Mouse (Mus musculus) hindbrain, embryonic 15.5 days (tissue): Measurements from ENCODE around the gene Dcps. TPM values are rescaled to one million over a fixed set of nuclear protein-coding genes. Genes with fewer than 3 reads are reported as not detected.

Experiments
- ATAC-seq: fragments of 200-750 bp; cut with Nextera tagmentation; 2 replicates; pipeline ENCODE4 v1.8.0; 2017; ENCODE audit warnings: low read depth, moderate number of reproducible peaks, moderate TSS enrichment; ENCODE audit not compliant: low FRiP score
- H3K27ac ChIP-seq: fragments of 300-500 bp; sonication (generic); replicated peaks from 2 replicates; pipeline ENCODE4 v1.5.1; 2015; ENCODE audit warnings: mild to moderate bottlenecking, inconsistent platforms
- H3K27me3 ChIP-seq: fragments of 300-500 bp; sonication (generic); 2 replicates; pipeline ENCODE4 v1.6.1; 2015; ENCODE audit warnings: control low read depth, inconsistent platforms
- H3K36me3 ChIP-seq: fragments of 300-500 bp; sonication (generic); 2 replicates; pipeline ENCODE4 v1.6.1; 2015; ENCODE audit warnings: control low read depth, inconsistent platforms
- H3K4me1 ChIP-seq: fragments of 300-500 bp; sonication (generic); replicated peaks from 2 replicates; pipeline ENCODE4 v1.6.1; 2015; ENCODE audit warnings: control low read depth, inconsistent platforms
- H3K4me2 ChIP-seq: fragments of 300-500 bp; sonication (generic); 2 replicates; pipeline ENCODE4 v1.6.1; 2015; ENCODE audit warnings: moderate library complexity, mild to moderate bottlenecking, inconsistent platforms
- H3K4me3 ChIP-seq: fragments of 300-500 bp; sonication (generic); 2 replicates; pipeline ENCODE4 v1.5.1; 2015; ENCODE audit warnings: mild to moderate bottlenecking, inconsistent platforms
- H3K9ac ChIP-seq: fragments of 300-500 bp; sonication (generic); 2 replicates; pipeline ENCODE4 v1.6.1; 2015; ENCODE audit warnings: inconsistent platforms
- H3K9me3 ChIP-seq: fragments of 300-500 bp; sonication (generic); 2 replicates; pipeline ENCODE4 v1.6.1; 2016; ENCODE audit warnings: control low read depth, inconsistent platforms
- WGBS: fragments of 180-500 bp; shearing (Covaris S2); methylation state at CpG from one replicate; pipeline ENCODE4 v1.1.7; 2015; 5-methylcytosine and 5-hydroxymethylcytosine counted together
- polyA plus RNA-seq: library from polyadenylated mRNA; unstranded; fragments of >200 nt; fragmentation: Nextera tagmentation; extraction: Ambion mirVana; gene quantifications from 2 replicates; pipeline ENCODE4 v1.2.1, GENCODE M21; 2015

Dcps gene
- polyA plus RNA-seq, 1 experiment from 2014 or later = 71.9 TPM

- peaks cover 20% of the 10 kb centered on the region for H3K4me1 ChIP-seq
- H3K9me3 ChIP-seq = no peaks in the 10 kb centered on the region
- peak overlapping the region; percentile 16 for H3K4me2 ChIP-seq
- H3K36me3 ChIP-seq = no peaks in the 10 kb centered on the region
- no peak for ATAC-seq
- no peak overlapping the region for H3K4me3 ChIP-seq
- H3K9ac ChIP-seq = no peak overlapping the region
- H3K27ac ChIP-seq = no peak overlapping the region
- 24% methylated on average over 19 of the region's 19 CpGs for WGBS
- no peaks in the 10 kb centered on the region for H3K27me3 ChIP-seq
These were observed 63.8 kb downstream of the Dcps start for GRCm38 (mm10) chr9:35111941-35112595.

GRCm38 (mm10) chr9:35111446-35111845 lies 64.4 kb downstream of the Dcps start:
- H3K36me3 ChIP-seq = no peaks in the 10 kb centered on the region
- H3K9me3 ChIP-seq = no peaks in the 10 kb centered on the region
- H3K27me3 ChIP-seq = no peaks in the 10 kb centered on the region
- no peak for ATAC-seq
- H3K4me3 ChIP-seq = no peak overlapping the region
- H3K4me1 ChIP-seq = peaks cover 20% of the 10 kb centered on the region
- H3K4me2 ChIP-seq = no peak overlapping the region
- WGBS = 73% methylated on average over 7 of the region's 7 CpGs
- H3K27ac ChIP-seq = no peak overlapping the region
- no peak overlapping the region for H3K9ac ChIP-seq

GRCm38 (mm10) chr9:35110567-35110966 lies 65.3 kb downstream of the Dcps start:
- Histone ChIP-seq H3K27ac (no peak overlapping the region), H3K27me3 (no peaks in the 10 kb centered on the region), H3K4me1 (peaks cover 13% of the 10 kb centered on the region), H3K4me2 (no peak overlapping the region), H3K36me3 (no peaks in the 10 kb centered on the region), H3K9ac (no peak overlapping the region), H3K9me3 (no peaks in the 10 kb centered on the region), H3K4me3 (no peak overlapping the region)
- WGBS = 82% methylated on average over 4 of the region's 4 CpGs
- no peak for ATAC-seq

GRCm38 (mm10) chr9:35110051-35110450 lies 65.8 kb downstream of the Dcps start:
- no peak for ATAC-seq
- WGBS = 94% methylated on average over 5 of the region's 5 CpGs
- no peak overlapping the region for H3K27ac ChIP-seq
- H3K27me3 ChIP-seq = no peaks in the 10 kb centered on the region
- peaks cover 9% of the 10 kb centered on the region; the same call in 1 of the 2 replicates for H3K4me1 ChIP-seq
- no peaks in the 10 kb centered on the region for H3K36me3 ChIP-seq
- H3K9me3 ChIP-seq = no peaks in the 10 kb centered on the region
- H3K4me3 ChIP-seq = no peak overlapping the region
- H3K4me2 ChIP-seq = no peak overlapping the region
- no peak overlapping the region for H3K9ac ChIP-seq

- ATAC-seq = peak; percentile 81
- H3K27ac ChIP-seq = peak overlapping the region; percentile 56; the same call in 1 of the 2 replicates
- 45% methylated on average over 5 of the region's 5 CpGs for WGBS
These were observed 66.9 kb downstream of the Dcps start for GRCm38 (mm10) chr9:35108916-35109315.

GRCm38 (mm10) chr9:35108066-35108465 lies 67.8 kb downstream of the Dcps start:
- no peak overlapping the region for H3K9ac ChIP-seq

More at GRCm38 (mm10) chr9:35108916-35109315, 66.9 kb downstream of the Dcps start:
- H3K9ac ChIP-seq = no peak overlapping the region
- no peaks in the 10 kb centered on the region for H3K36me3 ChIP-seq
- H3K4me2 ChIP-seq = no peak overlapping the region
- H3K9me3 ChIP-seq = no peaks in the 10 kb centered on the region
- no peak overlapping the region for H3K4me3 ChIP-seq
- peaks cover 9% of the 10 kb centered on the region; the same call in 1 of the 2 replicates for H3K4me1 ChIP-seq
- no peaks in the 10 kb centered on the region for H3K27me3 ChIP-seq

GRCm38 (mm10) chr9:35107396-35107795 lies 68.5 kb downstream of the Dcps start:
- ATAC-seq = no peak
- no peak overlapping the region for H3K4me2 ChIP-seq
- peaks cover 8% of the 10 kb centered on the region; the same call in 1 of the 2 replicates for H3K4me1 ChIP-seq
- no peak overlapping the region for H3K9ac ChIP-seq
- H3K27me3 ChIP-seq = no peaks in the 10 kb centered on the region
- no peak overlapping the region for H3K4me3 ChIP-seq
- WGBS = 92% methylated on average over 5 of the region's 5 CpGs
- no peak overlapping the region for H3K27ac ChIP-seq
- no peaks in the 10 kb centered on the region for H3K36me3 ChIP-seq
- H3K9me3 ChIP-seq = no peaks in the 10 kb centered on the region

More at GRCm38 (mm10) chr9:35108066-35108465, 67.8 kb downstream of the Dcps start:
- no peak overlapping the region for H3K4me3 ChIP-seq
- H3K36me3 ChIP-seq = no peaks in the 10 kb centered on the region
- H3K4me1 ChIP-seq = peaks cover 9% of the 10 kb centered on the region; the same call in 1 of the 2 replicates
- no peak for ATAC-seq
- no peak overlapping the region for H3K27ac ChIP-seq
- no peaks in the 10 kb centered on the region for H3K9me3 ChIP-seq
- no peaks in the 10 kb centered on the region for H3K27me3 ChIP-seq
- 90% methylated on average over 3 of the region's 3 CpGs for WGBS
- H3K4me2 ChIP-seq = no peak overlapping the region

- Histone ChIP-seq H3K27ac (no peak overlapping the region), H3K36me3 (no peaks in the 10 kb centered on the region), H3K4me1 (no peaks in the 10 kb centered on the region), H3K4me3 (no peak overlapping the region), H3K9ac (no peak overlapping the region), H3K4me2 (no peak overlapping the region), H3K9me3 (no peaks in the 10 kb centered on the region), H3K27me3 (no peaks in the 10 kb centered on the region)
- ATAC-seq = no peak
- WGBS = 67% methylated on average over 15 of the region's 15 CpGs
These were observed 69.7 kb downstream of the Dcps start for GRCm38 (mm10) chr9:35105884-35106880.

GRCm38 (mm10) chr9:35105438-35105837 lies 70.4 kb downstream of the Dcps start:
- Histone ChIP-seq H3K4me3 (no peak overlapping the region), H3K9me3 (no peaks in the 10 kb centered on the region), H3K4me2 (no peak overlapping the region), H3K36me3 (no peaks in the 10 kb centered on the region), H3K9ac (no peak overlapping the region), H3K27ac (no peak overlapping the region), H3K4me1 (no peaks in the 10 kb centered on the region), H3K27me3 (no peaks in the 10 kb centered on the region)
- no peak for ATAC-seq
- 72% methylated on average over 2 of the region's 2 CpGs for WGBS

- Histone ChIP-seq H3K4me3 (no peak overlapping the region), H3K4me1 (no peaks in the 10 kb centered on the region), H3K27ac (no peak overlapping the region), H3K9ac (no peak overlapping the region), H3K36me3 (no peaks in the 10 kb centered on the region), H3K27me3 (no peaks in the 10 kb centered on the region), H3K4me2 (no peak overlapping the region), H3K9me3 (no peaks in the 10 kb centered on the region)
- WGBS = 83% methylated on average over 4 of the region's 4 CpGs
- no peak for ATAC-seq
These were observed 71.2 kb downstream of the Dcps start for GRCm38 (mm10) chr9:35104711-35105110.

- 82% methylated on average over 4 of the region's 4 CpGs for WGBS
These were observed 77.1 kb downstream of the Dcps start for GRCm38 (mm10) chr9:35098762-35099161.

GRCm38 (mm10) chr9:35097901-35098300 lies 78.0 kb downstream of the Dcps start:
- H3K27ac ChIP-seq = no peak overlapping the region
- no peaks in the 10 kb centered on the region for H3K9me3 ChIP-seq
- no peak overlapping the region for H3K4me3 ChIP-seq
- 90% methylated on average over 4 of the region's 4 CpGs for WGBS
- no peak for ATAC-seq
- no peaks in the 10 kb centered on the region for H3K36me3 ChIP-seq
- no peaks in the 10 kb centered on the region for H3K4me1 ChIP-seq
- no peak overlapping the region for H3K4me2 ChIP-seq
- H3K27me3 ChIP-seq = no peaks in the 10 kb centered on the region
- no peak overlapping the region for H3K9ac ChIP-seq

More at GRCm38 (mm10) chr9:35098762-35099161, 77.1 kb downstream of the Dcps start:
- H3K4me1 ChIP-seq = no peaks in the 10 kb centered on the region
- H3K4me2 ChIP-seq = no peak overlapping the region
- H3K4me3 ChIP-seq = no peak overlapping the region
- no peaks in the 10 kb centered on the region for H3K27me3 ChIP-seq
- ATAC-seq = no peak
- no peaks in the 10 kb centered on the region for H3K36me3 ChIP-seq
- H3K27ac ChIP-seq = no peak overlapping the region
- H3K9ac ChIP-seq = no peak overlapping the region
- H3K9me3 ChIP-seq = no peaks in the 10 kb centered on the region
